Mouse (Mus musculus): Measurements from ENCODE around the gene Fgf10. TPM values are rescaled to one million over a fixed set of nuclear protein-coding genes. Genes with fewer than 3 reads are reported as not detected.

Gene Fgf10
- polyA plus RNA-seq (2014; fragmentation: Nextera tagmentation; extraction: Ambion mirVana), result 0.73 and 0.92 TPM in 2 replicates

- DNase-seq (no peak), ATAC-seq (ENCODE audit: low FRiP score, low TSS enrichment) (no peak)
- Histone ChIP-seq H3K36me3 (ENCODE audit: control insufficient read depth, insufficient read depth, low read length) (no peaks in the 10 kb centered on the region), H3K4me3 (replicated peaks; ENCODE audit: low read depth, low read length) (no peak within 1 kb of the TSS), H3K9ac (replicated peaks; ENCODE audit: low read length) (no peak within 1 kb of the TSS), H3K27ac (replicated peaks; ENCODE audit: low read depth, low read length) (no peak within 1 kb of the TSS), H3K9me3 (ENCODE audit: control insufficient read depth, low read length) (no peaks in the 10 kb centered on the region), H3K4me2 (ENCODE audit: low read length) (no peak within 1 kb of the TSS), H3K27me3 (ENCODE audit: control insufficient read depth, insufficient read depth, low read length) (no peaks in the 10 kb centered on the region), H3K4me1 (ENCODE audit: control insufficient read depth, insufficient read depth, low read length) (no peaks in the 10 kb centered on the region)
- WGBS, result 38% methylated on average over 7 of the region's 7 CpGs
Observed at GRCm38 (mm10) chr13:118669491-118669890, at the start of gene Fgf10. Fgf10 (plus strand) TSS chr13:118669791.

DNA sequence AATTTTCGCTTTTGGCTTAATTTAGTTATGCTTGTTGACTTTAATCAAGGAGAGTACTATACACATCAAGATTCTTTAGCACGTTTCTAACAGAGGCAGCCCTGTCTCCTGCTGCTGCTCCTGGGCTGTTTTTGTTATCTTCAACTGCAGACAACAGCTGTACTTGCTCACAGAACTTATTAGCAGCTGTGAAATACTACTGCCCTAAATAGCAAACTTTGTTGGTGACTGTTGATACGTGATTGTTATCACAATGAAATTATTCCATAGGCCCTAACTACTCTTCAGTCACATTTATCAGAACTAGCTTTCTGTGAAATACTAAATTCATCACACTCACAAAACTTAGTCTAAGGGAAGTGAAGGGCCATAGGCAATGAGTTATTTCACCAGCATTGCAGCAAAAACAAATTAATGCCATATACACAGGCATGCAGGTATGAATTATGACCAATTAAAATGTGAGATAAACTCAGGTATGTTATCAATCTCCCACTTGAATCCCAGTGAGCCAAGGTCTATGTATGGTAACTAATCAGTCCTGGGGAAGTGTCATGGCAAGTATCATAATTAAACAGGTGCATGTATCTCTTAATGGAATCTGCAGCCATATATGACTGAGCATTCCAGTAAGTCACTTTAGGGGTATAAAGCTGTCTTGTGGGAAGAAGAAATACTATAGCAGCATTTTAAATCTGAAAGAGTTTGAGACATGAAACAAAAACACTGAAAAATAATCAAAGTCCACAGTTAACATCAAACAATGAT, 39.7 kb upstream of the Fgf10 start:
- Histone ChIP-seq H3K9ac (replicated peaks; ENCODE audit: low read length) (no peak overlapping the region), H3K4me2 (ENCODE audit: low read length) (no peak overlapping the region), H3K36me3 (ENCODE audit: control insufficient read depth, insufficient read depth, low read length) (no peaks in the 10 kb centered on the region), H3K27ac (replicated peaks; ENCODE audit: low read depth, low read length) (no peak overlapping the region), H3K4me3 (replicated peaks; ENCODE audit: low read depth, low read length) (no peak overlapping the region), H3K27me3 (ENCODE audit: control insufficient read depth, insufficient read depth, low read length) (no peaks in the 10 kb centered on the region), H3K4me1 (ENCODE audit: control insufficient read depth, insufficient read depth, low read length) (no peaks in the 10 kb centered on the region), H3K9me3 (ENCODE audit: control insufficient read depth, low read length) (no peaks in the 10 kb centered on the region)
- DNase-seq (no peak), ATAC-seq (ENCODE audit: low FRiP score, low TSS enrichment) (no peak)
- 59% methylated on average over 3 of the region's 3 CpGs for WGBS

DNA sequence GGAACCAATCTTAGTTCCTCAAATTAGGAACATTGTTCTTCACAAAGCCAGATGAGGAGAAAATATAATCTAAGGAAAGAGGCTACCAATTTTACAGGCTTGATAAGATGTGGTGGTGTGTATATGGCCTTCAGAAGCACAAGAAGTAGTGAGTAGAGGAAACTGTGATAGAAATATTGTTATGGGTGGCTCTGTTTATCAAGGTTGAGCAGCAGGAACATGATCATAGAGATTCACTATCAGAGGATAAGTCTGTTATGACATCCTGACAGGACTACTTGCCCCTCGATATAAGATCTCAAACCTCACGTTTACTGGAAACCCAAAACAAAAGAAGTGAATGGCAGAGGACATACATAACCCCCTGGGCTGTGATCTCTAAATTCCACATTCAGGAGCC, 38.1 kb upstream of the Fgf10 start:
- H3K36me3 ChIP-seq (ENCODE audit: control insufficient read depth, insufficient read depth, low read length), result no peaks in the 10 kb centered on the region
- ATAC-seq (ENCODE audit: low FRiP score, low TSS enrichment) (no peak), DNase-seq (no peak)
- H3K9ac ChIP-seq (replicated peaks; ENCODE audit: low read length), result no peak overlapping the region
- no peaks in the 10 kb centered on the region for H3K4me1 ChIP-seq (ENCODE audit: control insufficient read depth, insufficient read depth, low read length)
- no peak overlapping the region for H3K4me3 ChIP-seq (replicated peaks; ENCODE audit: low read depth, low read length)
- 79% methylated on average over 2 of the region's 2 CpGs for WGBS
- H3K27ac ChIP-seq (replicated peaks; ENCODE audit: low read depth, low read length), result no peak overlapping the region
- no peak overlapping the region for H3K4me2 ChIP-seq (ENCODE audit: low read length)
- no peaks in the 10 kb centered on the region for H3K27me3 ChIP-seq (ENCODE audit: control insufficient read depth, insufficient read depth, low read length)
- H3K9me3 ChIP-seq (ENCODE audit: control insufficient read depth, low read length), result no peaks in the 10 kb centered on the region

DNA sequence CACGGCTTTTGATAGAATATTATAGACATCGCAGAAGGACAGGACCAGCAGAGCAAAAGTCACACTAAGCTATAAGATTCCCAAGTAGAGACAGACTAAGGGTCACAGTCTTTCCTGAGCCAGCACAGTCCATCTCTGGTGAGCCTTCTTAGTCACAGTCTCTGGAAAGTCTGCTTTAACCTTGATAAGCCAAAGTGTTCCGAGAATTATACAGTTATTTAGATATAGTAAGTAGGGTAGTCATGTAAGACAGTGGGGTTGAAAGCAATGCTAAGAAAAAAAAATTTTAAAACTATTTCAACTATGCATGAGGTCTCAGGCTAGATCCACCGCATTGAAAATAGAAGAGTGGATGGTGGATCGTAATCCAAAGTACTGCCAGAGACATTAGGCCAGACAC, 33.5 kb upstream of the Fgf10 start:
- no peak overlapping the region for H3K4me3 ChIP-seq (replicated peaks; ENCODE audit: low read depth, low read length)
- WGBS, result 92% methylated on average over 5 of the region's 5 CpGs
- ATAC-seq (ENCODE audit: low FRiP score, low TSS enrichment) (no peak), DNase-seq (no peak)
- no peaks in the 10 kb centered on the region for H3K36me3 ChIP-seq (ENCODE audit: control insufficient read depth, insufficient read depth, low read length)
- no peak overlapping the region for H3K4me2 ChIP-seq (ENCODE audit: low read length)
- no peaks in the 10 kb centered on the region for H3K4me1 ChIP-seq (ENCODE audit: control insufficient read depth, insufficient read depth, low read length)
- no peak overlapping the region for H3K27ac ChIP-seq (replicated peaks; ENCODE audit: low read depth, low read length)
- H3K27me3 ChIP-seq (ENCODE audit: control insufficient read depth, insufficient read depth, low read length), result no peaks in the 10 kb centered on the region
- H3K9me3 ChIP-seq (ENCODE audit: control insufficient read depth, low read length), result no peaks in the 10 kb centered on the region
- no peak overlapping the region for H3K9ac ChIP-seq (replicated peaks; ENCODE audit: low read length)

DNA sequence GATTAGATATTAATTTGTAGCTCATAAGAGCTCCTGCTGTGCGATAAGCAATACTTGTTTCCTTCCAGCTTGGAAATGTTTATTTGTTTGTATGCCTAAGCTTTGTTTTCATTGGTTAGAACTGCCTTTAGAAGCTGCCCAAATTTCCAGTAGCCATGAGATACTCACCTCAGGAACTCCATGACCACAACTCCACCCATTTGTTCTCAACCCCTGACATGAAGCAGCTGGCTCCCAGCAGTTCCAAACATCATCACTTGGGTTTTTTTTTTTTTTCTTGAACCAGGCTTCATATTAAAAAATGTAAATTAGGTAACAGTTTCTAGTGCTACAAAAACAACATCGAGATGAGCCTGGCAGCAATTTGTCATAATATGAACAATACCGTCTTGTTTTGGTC, 27.0 kb upstream of the Fgf10 start:
- Histone ChIP-seq H3K36me3 (ENCODE audit: control insufficient read depth, insufficient read depth, low read length) (no peaks in the 10 kb centered on the region), H3K4me1 (ENCODE audit: control insufficient read depth, insufficient read depth, low read length) (no peaks in the 10 kb centered on the region), H3K4me2 (ENCODE audit: low read length) (no peak overlapping the region), H3K9ac (replicated peaks; ENCODE audit: low read length) (no peak overlapping the region), H3K27me3 (ENCODE audit: control insufficient read depth, insufficient read depth, low read length) (no peaks in the 10 kb centered on the region), H3K4me3 (replicated peaks; ENCODE audit: low read depth, low read length) (no peak overlapping the region), H3K9me3 (ENCODE audit: control insufficient read depth, low read length) (no peaks in the 10 kb centered on the region), H3K27ac (replicated peaks; ENCODE audit: low read depth, low read length) (no peak overlapping the region)
- ATAC-seq (ENCODE audit: low FRiP score, low TSS enrichment) (no peak), DNase-seq (no peak)
- WGBS, result 93% methylated on average over 3 of the region's 3 CpGs

GRCm38 (mm10) chr13:118643138-118643537, 26.5 kb upstream of the Fgf10 start:
- H3K4me1 ChIP-seq (ENCODE audit: control insufficient read depth, insufficient read depth, low read length), result no peaks in the 10 kb centered on the region
- no peak overlapping the region for H3K27ac ChIP-seq (replicated peaks; ENCODE audit: low read depth, low read length)
- ATAC-seq (ENCODE audit: low FRiP score, low TSS enrichment) (no peak), DNase-seq (no peak)
- no peaks in the 10 kb centered on the region for H3K36me3 ChIP-seq (ENCODE audit: control insufficient read depth, insufficient read depth, low read length)
- H3K9ac ChIP-seq (replicated peaks; ENCODE audit: low read length), result no peak overlapping the region
- H3K9me3 ChIP-seq (ENCODE audit: control insufficient read depth, low read length), result no peaks in the 10 kb centered on the region
- no peaks in the 10 kb centered on the region for H3K27me3 ChIP-seq (ENCODE audit: control insufficient read depth, insufficient read depth, low read length)
- H3K4me3 ChIP-seq (replicated peaks; ENCODE audit: low read depth, low read length), result no peak overlapping the region
- 82% methylated on average over 6 of the region's 6 CpGs for WGBS
- H3K4me2 ChIP-seq (ENCODE audit: low read length), result no peak overlapping the region

GRCm38 (mm10) chr13:118656991-118657390, 12.6 kb upstream of the Fgf10 start:
- no peak for DNase-seq
- H3K27me3 ChIP-seq (ENCODE audit: control insufficient read depth, insufficient read depth, low read length), result no peaks in the 10 kb centered on the region
- H3K9me3 ChIP-seq (ENCODE audit: control insufficient read depth, low read length), result no peaks in the 10 kb centered on the region
- no peaks in the 10 kb centered on the region for H3K36me3 ChIP-seq (ENCODE audit: control insufficient read depth, insufficient read depth, low read length)
- ATAC-seq (ENCODE audit: low FRiP score, low TSS enrichment), result no peak
- H3K4me3 ChIP-seq (replicated peaks; ENCODE audit: low read depth, low read length), result no peak overlapping the region
- 51% methylated on average over 5 of the region's 5 CpGs for WGBS
- H3K4me1 ChIP-seq (ENCODE audit: control insufficient read depth, insufficient read depth, low read length), result no peaks in the 10 kb centered on the region
- no peak overlapping the region for H3K4me2 ChIP-seq (ENCODE audit: low read length)
- H3K27ac ChIP-seq (replicated peaks; ENCODE audit: low read depth, low read length), result no peak overlapping the region
- no peak overlapping the region for H3K9ac ChIP-seq (replicated peaks; ENCODE audit: low read length)

DNA sequence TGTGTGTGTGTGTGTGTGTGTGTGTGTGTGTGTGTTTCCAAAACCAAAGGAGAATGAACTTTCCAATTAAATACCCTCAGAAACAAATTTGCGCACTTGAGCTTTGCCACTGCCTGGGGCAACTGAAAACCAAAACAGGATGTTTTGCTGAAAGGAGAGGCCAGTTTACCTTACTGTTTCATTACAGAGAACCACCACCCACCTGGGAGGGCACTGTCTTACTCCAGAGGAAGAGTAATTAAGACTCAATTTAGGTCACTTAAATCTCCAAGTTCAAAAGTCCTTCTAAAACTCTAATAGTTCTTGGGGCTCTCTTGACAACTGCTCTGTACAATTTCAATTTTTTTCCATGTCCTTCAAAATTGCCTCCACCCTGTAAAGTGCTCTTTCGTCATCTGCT, 11.6 kb upstream of the Fgf10 start:
- 90% methylated on average over 2 of the region's 2 CpGs for WGBS
- Histone ChIP-seq H3K27me3 (ENCODE audit: control insufficient read depth, insufficient read depth, low read length) (no peaks in the 10 kb centered on the region), H3K4me1 (ENCODE audit: control insufficient read depth, insufficient read depth, low read length) (no peaks in the 10 kb centered on the region), H3K27ac (replicated peaks; ENCODE audit: low read depth, low read length) (no peak overlapping the region), H3K4me2 (ENCODE audit: low read length) (no peak overlapping the region), H3K4me3 (replicated peaks; ENCODE audit: low read depth, low read length) (no peak overlapping the region), H3K36me3 (ENCODE audit: control insufficient read depth, insufficient read depth, low read length) (no peaks in the 10 kb centered on the region), H3K9ac (replicated peaks; ENCODE audit: low read length) (no peak overlapping the region), H3K9me3 (ENCODE audit: control insufficient read depth, low read length) (no peaks in the 10 kb centered on the region)
- ATAC-seq (ENCODE audit: low FRiP score, low TSS enrichment) (no peak), DNase-seq (no peak)

GRCm38 (mm10) chr13:118658608-118659326, 10.8 kb upstream of the Fgf10 start:
- Histone ChIP-seq H3K4me1 (ENCODE audit: control insufficient read depth, insufficient read depth, low read length) (no peaks in the 10 kb centered on the region), H3K4me3 (replicated peaks; ENCODE audit: low read depth, low read length) (no peak overlapping the region), H3K9me3 (ENCODE audit: control insufficient read depth, low read length) (no peaks in the 10 kb centered on the region), H3K27me3 (ENCODE audit: control insufficient read depth, insufficient read depth, low read length) (no peaks in the 10 kb centered on the region), H3K4me2 (ENCODE audit: low read length) (no peak overlapping the region), H3K9ac (replicated peaks; ENCODE audit: low read length) (no peak overlapping the region), H3K27ac (replicated peaks; ENCODE audit: low read depth, low read length) (no peak overlapping the region), H3K36me3 (ENCODE audit: control insufficient read depth, insufficient read depth, low read length) (no peaks in the 10 kb centered on the region)
- ATAC-seq (ENCODE audit: low FRiP score, low TSS enrichment) (no peak), DNase-seq (no peak)
- WGBS, result 95% methylated on average over 7 of the region's 7 CpGs

Measured in midbrain, embryonic 14.5 days (tissue).